Mouse (Mus musculus) testis, adult 2 months (tissue): Measurements from ENCODE around the gene Sema3a.

ENCODE experiments used
- CTCF ChIP-seq: fragments of 200-500 bp; IDR thresholded peaks from 2 replicates; pipeline ENCODE4 v1.5.1; 2012; ENCODE audit warnings: low read depth, mild to moderate bottlenecking, inconsistent platforms, low read length, moderate library complexity; ENCODE audit not compliant: control insufficient read depth, insufficient read depth, insufficient replicate concordance
- POLR2A ChIP-seq: fragments of 200-500 bp; IDR thresholded peaks from 2 replicates; pipeline ENCODE4 v1.6.1; 2012; ENCODE audit warnings: low read depth, mild to moderate bottlenecking, inconsistent platforms, low read length, moderate library complexity; ENCODE audit not compliant: control insufficient read depth

DNA sequence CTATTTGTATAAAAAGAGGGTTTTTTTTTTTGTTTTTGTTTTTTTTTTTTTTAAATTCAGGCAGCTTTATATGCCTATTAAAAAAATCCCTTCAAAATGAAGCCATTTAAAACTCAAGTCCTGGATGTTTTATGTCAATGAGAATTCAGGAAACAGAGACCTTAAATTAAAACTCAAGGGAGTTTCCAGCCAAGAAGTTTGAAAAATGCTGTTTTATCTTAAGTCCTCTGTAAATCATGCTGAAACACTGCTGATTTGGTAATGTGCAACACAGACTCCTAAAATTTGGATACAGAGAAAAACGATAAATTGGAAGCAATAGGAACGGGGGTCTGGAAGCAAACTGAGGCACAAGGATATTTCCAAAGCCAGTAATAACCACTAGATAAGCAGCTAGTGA is 490.7 kb downstream of the Sema3a start:
- TF ChIP-seq POLR2A (no peak), CTCF (no peak)
